Mouse (Mus musculus): ENCODE data around the gene Egln3. TPM values are rescaled to one million over a fixed set of nuclear protein-coding genes. Genes with fewer than 3 reads are reported as not detected.

The Egln3 gene
- polyA plus RNA-seq, 1 experiment: 14.7 TPM

GRCm38 (mm10) chr12:54202765-54203655 is 650 bp downstream of the Egln3 start:
- DNase-seq (ENCODE audit: extremely low spot score in 1 of 2, low spot score in 1 of 2): no peak

GRCm38 (mm10) chr12:54202276-54202675 is 1.4 kb downstream of the Egln3 start:
- no peak for DNase-seq (ENCODE audit: extremely low spot score in 1 of 2, low spot score in 1 of 2)

DNA sequence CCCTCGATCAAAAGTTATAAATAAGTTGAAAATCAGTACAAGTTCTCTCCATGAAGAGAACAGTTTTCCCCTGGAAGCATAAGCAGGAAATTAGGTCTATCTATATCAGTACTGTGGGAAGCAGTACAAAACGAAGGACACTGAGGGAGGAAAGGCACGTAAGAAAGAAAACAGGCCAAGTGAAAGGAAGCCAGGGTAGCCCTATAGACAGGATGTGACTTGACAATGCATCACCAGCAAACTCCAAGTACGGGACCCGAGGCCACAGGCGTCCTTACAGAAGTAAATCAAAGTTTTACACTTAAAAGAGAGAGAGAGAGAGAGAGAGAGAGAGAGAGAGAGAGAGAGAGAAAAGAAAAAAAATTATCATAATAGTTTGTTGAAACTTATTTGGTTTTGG is 2.8 kb downstream of the Egln3 start:
- no peak for DNase-seq (ENCODE audit: extremely low spot score in 1 of 2, low spot score in 1 of 2)

DNA sequence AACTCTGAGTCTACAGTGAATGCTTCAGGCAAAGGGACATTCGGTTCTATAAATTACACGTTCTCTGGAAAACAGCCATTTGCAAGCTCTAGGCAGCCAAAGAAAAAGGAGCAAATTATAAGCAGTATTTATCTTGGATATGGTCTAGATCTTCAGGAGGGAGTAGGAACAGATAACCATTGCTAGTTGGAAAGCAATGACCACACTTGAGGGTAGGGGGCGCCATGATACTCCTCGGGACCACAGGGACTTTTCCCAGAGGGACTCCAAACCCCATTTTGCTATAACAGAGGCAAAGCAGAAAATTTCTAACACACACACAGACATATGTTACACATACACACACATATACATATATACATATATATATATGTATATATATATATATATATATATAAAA is 3.5 kb downstream of the Egln3 start:
- DNase-seq (ENCODE audit: extremely low spot score in 1 of 2, low spot score in 1 of 2): peak in 1 of 2 experiments; percentile 23

- no peak for DNase-seq (ENCODE audit: extremely low spot score in 1 of 2, low spot score in 1 of 2)
Measured at GRCm38 (mm10) chr12:54198282-54198918, 5.3 kb downstream of the Egln3 start.

- no peak for DNase-seq (ENCODE audit: extremely low spot score in 1 of 2, low spot score in 1 of 2)
Measured at GRCm38 (mm10) chr12:54197849-54198248, 5.8 kb downstream of the Egln3 start.

- DNase-seq (ENCODE audit: extremely low spot score in 1 of 2, low spot score in 1 of 2): peak in 1 of 2 experiments; percentile 52
Measured at GRCm38 (mm10) chr12:54197301-54197782, 6.3 kb downstream of the Egln3 start.

GRCm38 (mm10) chr12:54196881-54197280 is 6.8 kb downstream of the Egln3 start:
- no peak for DNase-seq (ENCODE audit: extremely low spot score in 1 of 2, low spot score in 1 of 2)

DNA sequence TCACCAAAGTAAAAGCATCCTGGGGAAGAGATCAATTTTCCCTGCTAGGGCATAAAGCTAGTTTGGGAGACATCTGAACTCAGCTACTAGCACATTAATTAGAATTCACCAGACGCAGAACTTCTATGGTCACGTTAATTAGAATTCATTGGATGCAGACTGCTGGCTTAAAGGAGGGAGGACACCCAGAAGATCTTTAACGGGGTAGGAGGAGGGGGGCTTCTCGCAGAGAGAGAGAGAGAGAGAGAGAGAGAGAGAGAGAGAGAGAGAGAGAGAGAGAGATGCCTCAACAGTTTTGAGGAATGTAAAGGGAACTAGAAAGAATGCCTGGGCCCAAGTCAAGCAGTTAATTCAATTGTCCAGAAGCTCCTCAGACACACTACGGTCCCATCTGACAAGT is 9.5 kb downstream of the Egln3 start:
- no peak for DNase-seq (ENCODE audit: extremely low spot score in 1 of 2, low spot score in 1 of 2)

DNA sequence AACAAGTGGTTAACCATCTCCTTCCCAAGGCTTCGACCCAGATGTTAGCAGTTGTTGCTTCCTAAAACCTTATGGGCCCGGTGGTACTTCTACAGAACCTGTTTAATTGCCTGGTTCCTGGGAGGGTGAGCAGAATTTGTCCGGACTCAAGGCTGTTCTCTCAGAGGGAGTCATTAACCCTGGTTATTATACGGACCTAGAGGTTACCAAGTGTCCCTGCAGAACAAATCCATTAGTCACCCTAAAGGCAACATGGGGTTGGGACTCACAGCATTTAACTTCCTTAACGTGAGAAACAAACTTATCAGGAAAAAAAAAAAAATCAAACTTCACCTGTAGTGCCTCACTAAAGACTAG is 11.4 kb downstream of the Egln3 start:
- DNase-seq (ENCODE audit: extremely low spot score in 1 of 2, low spot score in 1 of 2): no peak

DNA sequence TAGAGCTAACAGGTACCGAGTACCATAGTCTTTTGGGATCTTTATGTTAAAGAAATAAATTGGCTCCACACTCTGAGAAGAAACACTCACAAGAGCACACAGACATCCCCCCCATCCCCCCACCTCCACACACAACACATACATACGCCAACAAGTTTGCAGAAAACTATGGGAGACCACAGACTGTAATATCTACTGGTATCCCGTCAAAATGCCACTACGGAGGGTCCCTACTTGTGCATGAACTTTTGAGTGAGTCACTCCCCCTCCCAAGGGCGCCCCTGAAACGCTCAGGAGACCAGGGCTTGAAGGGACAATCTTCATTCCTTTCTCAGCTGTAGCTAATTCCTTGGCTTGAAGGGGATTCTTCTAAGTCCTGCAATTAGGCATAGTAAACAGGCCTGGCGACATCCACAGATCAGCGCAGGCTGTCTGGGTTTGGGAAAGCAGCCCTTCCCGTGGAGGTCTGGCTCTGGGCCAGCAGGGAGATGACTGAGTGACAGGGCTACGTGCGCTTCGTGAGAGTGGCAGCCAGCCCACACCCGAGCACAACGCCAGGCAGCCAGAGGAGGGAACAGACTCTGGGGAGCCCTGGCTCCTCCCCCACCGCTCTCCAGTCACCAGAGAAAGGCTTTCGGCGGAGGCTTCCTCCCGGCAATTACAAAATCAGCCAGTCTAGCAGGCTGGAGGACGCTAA is 11.9 kb downstream of the Egln3 start:
- DNase-seq (ENCODE audit: extremely low spot score in 1 of 2, low spot score in 1 of 2): peak; percentile 38 to 85

- no peak for DNase-seq (ENCODE audit: extremely low spot score in 1 of 2, low spot score in 1 of 2)
Measured at GRCm38 (mm10) chr12:54191181-54191580, 12.5 kb downstream of the Egln3 start.

- DNase-seq (ENCODE audit: extremely low spot score in 1 of 2, low spot score in 1 of 2): no peak
Measured at GRCm38 (mm10) chr12:54187812-54188600, 15.7 kb downstream of the Egln3 start.

- DNase-seq (ENCODE audit: extremely low spot score in 1 of 2, low spot score in 1 of 2): no peak
Measured at GRCm38 (mm10) chr12:54186926-54187623, 16.6 kb downstream of the Egln3 start.

DNA sequence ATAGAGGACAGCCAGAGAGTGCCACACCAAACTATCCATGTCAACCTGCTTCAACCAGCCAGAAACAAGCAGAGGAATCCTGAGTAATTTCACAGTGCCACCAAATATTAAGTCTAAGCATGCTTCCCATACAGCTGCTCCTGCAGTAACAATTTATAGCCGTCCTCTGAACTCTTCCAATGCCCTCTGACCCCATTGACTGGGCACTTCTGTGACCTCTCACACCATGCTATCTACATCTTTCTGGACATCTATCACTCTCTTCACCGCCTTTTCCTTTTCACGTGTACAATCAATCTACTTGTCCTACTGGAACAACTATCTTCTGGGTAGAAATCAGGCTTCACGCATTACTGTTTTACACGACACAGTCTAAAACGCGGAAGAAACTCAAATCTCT is 19.4 kb downstream of the Egln3 start:
- no peak for DNase-seq (ENCODE audit: extremely low spot score in 1 of 2, low spot score in 1 of 2)

DNA sequence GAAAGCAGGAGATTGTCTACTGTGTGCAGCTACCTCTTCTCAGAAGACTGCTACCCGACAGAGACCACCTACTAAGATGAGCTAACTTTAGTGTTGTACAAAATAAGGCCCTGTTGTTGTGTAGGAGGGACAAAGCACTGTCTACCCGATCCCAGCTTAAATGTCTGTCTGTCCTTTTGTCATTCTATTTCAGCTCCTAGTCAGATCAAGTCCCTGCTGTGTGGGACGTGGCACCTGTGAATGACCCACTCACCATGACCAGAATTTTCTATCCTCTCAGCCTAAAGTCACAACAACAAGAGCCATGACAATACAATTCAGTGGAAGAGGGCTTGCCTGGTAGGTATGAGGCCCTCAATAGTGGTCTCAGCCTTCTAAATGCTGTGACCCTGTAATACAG is 25.3 kb downstream of the Egln3 start:
- no peak for DNase-seq (ENCODE audit: extremely low spot score in 1 of 2, low spot score in 1 of 2)

DNA sequence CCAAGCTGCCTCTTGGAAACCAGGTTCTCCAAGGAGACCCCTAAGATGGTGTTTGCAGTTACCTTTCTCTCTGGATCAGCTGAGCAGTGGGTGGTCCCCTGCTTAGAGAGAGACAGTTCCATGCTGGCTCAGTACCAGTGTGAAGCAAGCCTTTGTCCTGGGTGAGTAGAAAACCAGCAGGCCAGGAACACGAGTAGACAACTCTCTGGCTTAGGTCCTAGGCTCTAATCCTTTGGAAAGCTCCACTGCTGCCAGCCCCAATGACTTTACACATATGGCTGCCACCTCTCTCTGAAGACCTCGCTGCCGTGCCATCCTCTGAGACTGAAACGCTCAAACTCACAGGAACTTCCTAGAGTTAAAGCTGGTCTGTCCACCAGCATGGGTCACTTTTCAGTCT is 34.9 kb downstream of the Egln3 start:
- DNase-seq (ENCODE audit: extremely low spot score in 1 of 2, low spot score in 1 of 2): no peak

DNA sequence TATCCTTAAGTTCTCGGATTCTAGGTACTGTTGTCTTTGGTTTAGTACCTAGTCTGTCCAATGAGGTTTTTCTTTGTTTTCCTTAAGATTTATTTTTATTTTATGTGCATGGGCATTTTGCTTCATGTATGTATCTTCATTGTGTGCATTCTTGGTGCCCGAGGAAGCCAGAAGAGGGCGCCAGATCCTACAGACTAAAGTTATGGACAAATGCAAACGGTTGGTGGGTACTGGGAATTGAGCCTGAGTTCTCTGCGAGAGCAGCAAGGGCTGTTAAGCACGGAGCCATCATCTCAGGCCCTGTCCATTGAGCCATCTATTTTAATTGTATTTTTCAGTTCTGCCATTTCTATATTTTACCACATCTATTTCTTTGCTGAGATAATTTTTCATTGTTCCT is 35.9 kb downstream of the Egln3 start:
- DNase-seq (ENCODE audit: extremely low spot score in 1 of 2, low spot score in 1 of 2): no peak

DNA sequence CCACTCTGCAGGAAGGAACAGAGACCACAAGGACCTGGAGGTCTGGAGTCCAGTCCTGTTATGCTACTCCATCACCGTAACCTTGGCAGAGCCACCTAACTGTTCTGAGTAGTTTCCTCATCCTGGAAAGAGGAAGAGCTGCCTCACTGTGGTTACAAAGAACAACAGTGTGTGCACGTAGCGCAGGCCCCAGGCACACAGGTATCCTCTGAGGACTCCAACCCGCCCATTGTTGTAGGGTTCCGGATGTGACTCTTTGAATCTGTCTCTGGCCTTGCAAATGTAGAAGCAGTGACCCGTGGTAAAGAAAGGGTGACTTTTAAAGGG is 39.0 kb downstream of the Egln3 start:
- DNase-seq (ENCODE audit: extremely low spot score in 1 of 2, low spot score in 1 of 2): no peak

DNA sequence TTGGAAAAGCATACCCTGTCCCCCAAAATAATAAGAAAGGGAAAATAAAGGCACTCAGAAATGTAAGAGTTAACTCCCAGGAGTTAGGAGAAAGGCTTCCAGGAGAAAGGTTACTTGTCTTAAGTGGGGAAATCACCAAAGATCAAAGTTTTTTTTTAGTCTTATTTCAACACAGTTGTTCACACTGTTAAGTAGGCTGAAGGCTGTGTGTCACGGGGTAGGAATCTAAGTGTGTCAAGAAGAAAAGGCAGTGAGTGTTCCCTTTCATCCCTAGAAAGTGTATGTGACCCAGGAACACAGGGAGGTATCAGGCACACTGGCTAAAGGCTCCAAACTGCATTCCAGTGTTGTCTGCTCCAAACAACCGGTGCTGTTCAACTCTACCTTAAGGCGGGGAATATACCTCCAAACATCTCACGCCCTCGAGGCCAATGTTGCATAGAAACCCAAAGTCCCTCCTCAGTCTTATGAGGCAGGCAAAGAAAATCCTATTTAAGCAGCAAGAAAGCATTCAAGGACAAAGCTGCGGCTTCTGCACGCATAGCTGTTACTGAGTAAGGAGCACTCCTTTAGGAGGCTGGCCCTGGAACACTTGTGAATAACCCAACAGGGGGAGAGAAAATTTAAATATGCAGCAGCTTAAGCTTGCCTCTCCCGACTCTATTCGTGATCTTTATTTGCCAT is 39.5 kb downstream of the Egln3 start:
- no peak for DNase-seq (ENCODE audit: extremely low spot score in 1 of 2, low spot score in 1 of 2)
